Mouse (Mus musculus): Measurements from ENCODE around the gene Scn11a. TPM values are rescaled to one million over a fixed set of nuclear protein-coding genes. Genes with fewer than 3 reads are reported as not detected.

Gene Scn11a
- polyA plus RNA-seq, 1 experiment from 2014 or later, result 0.04 TPM

DNA sequence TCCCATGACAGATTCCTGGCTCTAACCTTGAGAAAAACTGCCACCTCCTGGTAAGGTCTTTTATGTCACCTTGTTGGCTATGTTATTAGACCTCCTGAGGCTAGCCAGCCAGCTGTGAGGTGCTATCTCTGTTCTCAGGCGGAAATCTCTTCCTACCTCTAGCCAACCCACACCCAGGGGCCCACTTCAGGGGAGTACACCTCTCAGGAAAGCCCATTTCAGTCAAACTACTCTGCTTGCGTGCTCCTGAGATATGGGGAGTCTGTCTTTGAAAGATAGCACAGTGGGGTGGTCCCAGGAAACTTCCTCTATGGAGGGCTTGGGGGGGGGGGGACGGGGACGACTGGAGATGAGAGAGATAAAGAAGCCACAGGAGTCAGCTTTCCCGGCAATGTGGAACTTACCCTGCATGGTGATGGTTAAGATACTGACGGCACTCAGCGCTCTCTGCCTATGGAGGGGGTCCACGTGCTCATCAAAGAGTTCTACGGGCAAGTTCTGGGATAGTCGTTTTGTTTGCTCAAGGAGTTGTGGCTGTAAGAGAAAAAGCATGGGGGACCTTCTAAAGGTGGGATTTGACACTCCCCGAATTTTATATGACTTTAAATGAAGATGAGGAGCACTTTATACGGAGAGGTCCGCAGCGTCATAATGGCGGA lies 29.9 kb downstream of the Scn11a start:
- WGBS, result 61% methylated on average over 15 of the region's 15 CpGs
- no peak for ATAC-seq (replicated peaks; ENCODE audit: insufficient number of reproducible peaks, insufficient read depth, low FRiP score, low read depth)
- peak overlapping the region; percentile 45; the same call in 1 of the 2 replicates for H3K27ac ChIP-seq

DNA sequence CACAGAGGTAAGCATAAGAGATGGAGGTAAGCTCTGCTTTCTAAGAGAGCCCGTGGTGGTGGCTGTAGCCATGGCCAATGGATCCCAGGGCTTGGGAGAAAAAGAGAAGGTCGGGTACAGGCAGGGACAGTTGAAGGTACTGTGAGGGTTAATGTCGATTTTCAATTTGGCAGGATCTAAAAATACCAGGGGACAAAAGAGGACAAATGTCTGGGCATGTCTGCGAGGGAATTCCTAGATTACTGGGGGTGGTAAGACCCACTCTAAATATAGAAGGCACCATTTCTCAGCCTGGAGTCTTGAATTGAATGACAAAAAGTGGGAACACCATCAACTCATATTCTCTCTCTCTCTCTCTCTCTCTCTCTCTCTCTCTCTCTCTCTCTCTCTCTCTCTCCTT lies 30.8 kb downstream of the Scn11a start:
- WGBS, result 48% methylated on average over 4 of the region's 4 CpGs
- Histone ChIP-seq H3K4me2 (no peak overlapping the region), H3K27me3 (no peaks in the 10 kb centered on the region), H3K4me3 (no peak overlapping the region), H3K27ac (peak overlapping the region; percentile 70), H3K9ac (no peak overlapping the region), H3K9me3 (replicated peaks) (no peaks in the 10 kb centered on the region), H3K4me1 (replicated peaks) (peaks cover 17% of the 10 kb centered on the region), H3K36me3 (no peaks in the 10 kb centered on the region)
- no peak for ATAC-seq (replicated peaks; ENCODE audit: insufficient number of reproducible peaks, insufficient read depth, low FRiP score, low read depth)

More for the DNA sequence above, 29.9 kb downstream of the Scn11a start:
- peaks cover 17% of the 10 kb centered on the region for H3K4me1 ChIP-seq (replicated peaks)
- no peak overlapping the region for H3K9ac ChIP-seq
- H3K4me3 ChIP-seq, result no peak overlapping the region
- H3K27me3 ChIP-seq, result no peaks in the 10 kb centered on the region
- H3K4me2 ChIP-seq, result no peak overlapping the region
- H3K36me3 ChIP-seq, result no peaks in the 10 kb centered on the region
- no peaks in the 10 kb centered on the region for H3K9me3 ChIP-seq (replicated peaks)

DNA sequence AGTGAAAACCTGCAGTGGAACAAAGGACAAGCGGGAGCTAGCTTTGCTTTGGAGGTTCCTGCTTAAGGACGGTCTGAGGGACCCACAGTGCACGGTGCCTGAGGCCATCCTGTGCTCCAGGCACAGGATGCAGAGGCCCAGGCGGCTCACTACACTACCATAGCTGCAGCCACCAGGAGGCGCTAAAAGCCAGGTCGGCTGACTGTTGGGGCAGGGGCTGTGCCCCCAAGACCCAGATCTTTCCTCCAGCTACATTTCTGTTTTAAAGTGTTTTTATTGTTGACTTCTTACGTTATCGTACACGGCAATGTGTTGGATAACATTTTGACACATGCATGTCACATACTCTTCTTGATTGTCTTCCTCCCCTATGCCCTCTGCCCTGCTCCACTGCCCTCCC lies 32.8 kb downstream of the Scn11a start:
- Histone ChIP-seq H3K9me3 (replicated peaks) (no peaks in the 10 kb centered on the region), H3K27ac (no peak overlapping the region), H3K4me2 (no peak overlapping the region), H3K4me1 (replicated peaks) (peaks cover 17% of the 10 kb centered on the region), H3K36me3 (no peaks in the 10 kb centered on the region), H3K4me3 (no peak overlapping the region), H3K27me3 (no peaks in the 10 kb centered on the region), H3K9ac (no peak overlapping the region)
- WGBS, result 53% methylated on average over 9 of the region's 9 CpGs
- ATAC-seq (replicated peaks; ENCODE audit: insufficient number of reproducible peaks, insufficient read depth, low FRiP score, low read depth), result no peak

DNA sequence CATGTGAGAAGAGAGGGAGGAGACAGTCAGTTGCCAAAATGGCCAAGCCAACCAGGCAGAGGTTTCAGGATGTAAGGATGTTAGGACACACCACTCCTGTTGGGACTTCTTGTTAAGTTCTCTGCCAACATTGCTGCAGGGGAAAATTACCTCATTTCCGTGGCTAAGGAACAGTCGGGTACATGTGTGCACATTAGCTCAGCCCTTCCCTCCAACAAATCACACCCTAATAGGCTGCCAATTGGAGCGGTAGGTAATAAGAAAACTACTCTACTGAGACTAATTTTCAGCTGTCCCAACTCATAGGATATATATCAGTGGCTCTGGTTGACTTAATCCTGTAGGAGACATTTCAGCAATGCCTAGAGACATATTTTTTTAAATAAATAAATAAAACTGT lies 44.4 kb downstream of the Scn11a start:
- Histone ChIP-seq H3K9me3 (replicated peaks) (no peaks in the 10 kb centered on the region), H3K9ac (no peak overlapping the region), H3K27ac (no peak overlapping the region), H3K4me1 (replicated peaks) (no peaks in the 10 kb centered on the region), H3K36me3 (no peaks in the 10 kb centered on the region), H3K4me3 (no peak overlapping the region), H3K27me3 (no peaks in the 10 kb centered on the region), H3K4me2 (no peak overlapping the region)
- no peak for ATAC-seq (replicated peaks; ENCODE audit: insufficient number of reproducible peaks, insufficient read depth, low FRiP score, low read depth)
- 78% methylated on average over 3 of the region's 3 CpGs for WGBS

DNA sequence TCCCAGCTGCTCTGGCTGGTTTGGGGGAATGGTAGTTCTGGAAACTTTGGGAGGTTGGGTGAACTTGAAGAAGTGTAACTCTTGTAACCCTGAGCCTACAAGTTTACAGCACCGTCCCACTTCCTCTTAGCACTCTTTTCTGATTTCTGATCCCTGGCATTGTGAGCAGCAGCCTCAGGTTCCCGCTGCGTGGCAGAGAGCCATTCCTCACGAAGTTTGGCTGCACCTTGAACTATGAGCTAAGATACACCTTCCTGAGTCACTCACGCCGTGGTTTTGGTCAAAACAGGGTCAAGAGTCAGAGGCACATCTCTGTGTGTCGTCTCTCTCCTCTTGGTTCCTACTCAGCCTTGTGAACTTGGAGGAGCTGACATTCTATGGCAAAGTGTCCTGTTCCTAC lies 48.6 kb downstream of the Scn11a start:
- H3K36me3 ChIP-seq, result no peaks in the 10 kb centered on the region
- 76% methylated on average over 7 of the region's 7 CpGs for whole genome bisulfite sequencing
- H3K27me3 ChIP-seq, result no peaks in the 10 kb centered on the region
- no peaks in the 10 kb centered on the region for H3K4me1 ChIP-seq (replicated peaks)
- no peak overlapping the region for H3K4me2 ChIP-seq
- no peak overlapping the region for H3K9ac ChIP-seq
- H3K9me3 ChIP-seq (replicated peaks), result no peaks in the 10 kb centered on the region
- H3K4me3 ChIP-seq, result no peak overlapping the region
- ATAC-seq (replicated peaks; ENCODE audit: insufficient number of reproducible peaks, insufficient read depth, low FRiP score, low read depth), result no peak
- H3K27ac ChIP-seq, result no peak overlapping the region

DNA sequence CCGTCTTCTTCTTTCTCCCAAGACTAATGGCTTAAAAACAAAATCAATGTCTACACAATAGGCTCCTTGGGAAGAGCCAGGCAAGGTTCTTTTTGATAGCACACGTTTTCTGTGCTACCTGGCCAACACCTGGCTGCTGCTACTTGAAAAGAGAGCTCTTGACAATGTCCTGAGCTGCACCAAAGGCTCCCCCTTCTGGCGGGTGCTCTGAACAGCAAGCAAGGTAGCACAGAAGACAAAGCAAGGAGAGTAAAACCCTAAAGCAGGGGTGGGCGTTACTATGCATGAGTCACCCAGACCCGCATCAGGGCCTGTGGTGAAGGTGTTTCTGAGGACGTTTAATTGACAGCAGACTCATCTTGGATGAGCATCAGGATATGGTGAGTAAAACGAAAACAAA lies 56.7 kb downstream of the Scn11a start:
- H3K27ac ChIP-seq, result no peak overlapping the region
- ATAC-seq (replicated peaks; ENCODE audit: insufficient number of reproducible peaks, insufficient read depth, low FRiP score, low read depth), result no peak
- 33% methylated on average over 7 of the region's 7 CpGs for WGBS

DNA sequence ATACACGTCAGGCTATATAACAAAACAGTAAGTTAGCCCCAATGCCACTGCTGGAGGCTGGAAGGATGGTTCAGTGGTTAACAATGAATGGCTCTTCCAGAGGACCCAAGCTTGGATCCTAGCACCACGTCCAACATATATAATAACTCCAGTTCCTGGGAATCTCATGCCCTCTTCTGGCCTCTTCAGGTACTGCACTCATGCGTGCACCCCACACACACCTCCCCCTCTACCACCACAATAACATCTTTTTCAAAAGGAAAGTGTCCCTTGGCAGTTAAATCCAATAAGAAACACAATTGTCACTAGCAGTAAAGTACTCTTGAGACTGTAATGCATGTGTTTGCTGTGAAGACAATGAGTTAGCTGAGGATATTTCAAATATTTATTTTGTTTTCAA lies 65.0 kb downstream of the Scn11a start:
- H3K27me3 ChIP-seq, result no peaks in the 10 kb centered on the region
- no peak overlapping the region for H3K4me3 ChIP-seq
- whole genome bisulfite sequencing, result 85% methylated on average over 3 of the region's 3 CpGs
- H3K27ac ChIP-seq, result no peak overlapping the region
- H3K9ac ChIP-seq, result no peak overlapping the region
- no peaks in the 10 kb centered on the region for H3K4me1 ChIP-seq (replicated peaks)
- no peak overlapping the region for H3K4me2 ChIP-seq
- H3K36me3 ChIP-seq, result no peaks in the 10 kb centered on the region
- ATAC-seq (replicated peaks; ENCODE audit: insufficient number of reproducible peaks, insufficient read depth, low FRiP score, low read depth), result no peak
- H3K9me3 ChIP-seq (replicated peaks), result peaks cover 10% of the 10 kb centered on the region; the same call in 1 of the 2 replicates

More for the DNA sequence above, 56.7 kb downstream of the Scn11a start:
- H3K4me1 ChIP-seq (replicated peaks), result no peaks in the 10 kb centered on the region
- no peaks in the 10 kb centered on the region for H3K36me3 ChIP-seq
- no peak overlapping the region for H3K9ac ChIP-seq
- H3K27me3 ChIP-seq, result no peaks in the 10 kb centered on the region
- H3K9me3 ChIP-seq (replicated peaks), result no peaks in the 10 kb centered on the region
- no peak overlapping the region for H3K4me2 ChIP-seq
- no peak overlapping the region for H3K4me3 ChIP-seq

DNA sequence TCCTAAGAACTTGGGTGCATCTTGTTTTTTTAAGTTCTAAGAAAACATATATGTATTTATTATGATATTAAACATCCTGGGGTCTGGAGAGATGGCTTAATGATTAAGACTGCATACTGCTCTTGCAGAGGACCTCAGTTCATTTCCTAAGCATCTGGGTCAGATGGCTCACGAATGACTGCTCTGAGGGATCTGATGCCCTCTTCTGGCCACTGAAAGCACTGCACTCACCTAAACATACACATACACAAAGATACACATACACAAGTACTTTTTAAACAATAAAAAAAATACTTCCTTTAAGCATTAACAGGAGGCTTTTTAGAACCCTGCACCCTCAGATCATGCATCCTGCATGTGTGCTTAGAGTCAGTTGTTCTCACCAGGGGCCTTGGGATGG lies 65.8 kb downstream of the Scn11a start:
- H3K4me2 ChIP-seq, result no peak overlapping the region
- H3K9ac ChIP-seq, result no peak overlapping the region
- ATAC-seq (replicated peaks; ENCODE audit: insufficient number of reproducible peaks, insufficient read depth, low FRiP score, low read depth), result no peak
- no peak overlapping the region for H3K27ac ChIP-seq
- 85% methylated on average over 1 of the region's 1 CpGs for WGBS
- H3K27me3 ChIP-seq, result no peaks in the 10 kb centered on the region
- H3K36me3 ChIP-seq, result no peaks in the 10 kb centered on the region
- no peaks in the 10 kb centered on the region for H3K4me1 ChIP-seq (replicated peaks)
- H3K4me3 ChIP-seq, result no peak overlapping the region
- peaks cover 10% of the 10 kb centered on the region; the same call in 1 of the 2 replicates for H3K9me3 ChIP-seq (replicated peaks)

DNA sequence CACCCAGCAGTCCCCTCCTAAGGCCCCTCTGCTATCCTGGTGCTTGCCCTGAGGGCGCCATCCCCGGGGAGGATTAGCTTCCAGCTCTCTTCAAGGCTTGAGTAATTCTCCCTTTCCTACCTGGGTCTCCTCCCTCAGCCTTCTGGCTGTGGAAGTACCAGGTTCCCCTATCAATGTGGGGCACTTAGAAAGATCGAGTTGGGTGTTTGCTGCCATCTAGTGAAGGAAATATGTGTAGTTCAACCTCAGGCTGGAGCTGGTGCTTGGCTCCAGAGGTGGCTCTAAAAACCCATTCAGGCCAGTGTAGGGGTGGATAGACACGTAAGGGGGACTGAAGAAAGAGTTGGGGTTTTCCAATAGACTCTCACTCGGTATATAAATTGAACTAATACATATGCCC lies 73.7 kb downstream of the Scn11a start:
- Histone ChIP-seq H3K9me3 (replicated peaks) (no peaks in the 10 kb centered on the region), H3K4me1 (replicated peaks) (peaks cover 7% of the 10 kb centered on the region)
- WGBS, result 10% methylated on average over 5 of the region's 5 CpGs

DNA sequence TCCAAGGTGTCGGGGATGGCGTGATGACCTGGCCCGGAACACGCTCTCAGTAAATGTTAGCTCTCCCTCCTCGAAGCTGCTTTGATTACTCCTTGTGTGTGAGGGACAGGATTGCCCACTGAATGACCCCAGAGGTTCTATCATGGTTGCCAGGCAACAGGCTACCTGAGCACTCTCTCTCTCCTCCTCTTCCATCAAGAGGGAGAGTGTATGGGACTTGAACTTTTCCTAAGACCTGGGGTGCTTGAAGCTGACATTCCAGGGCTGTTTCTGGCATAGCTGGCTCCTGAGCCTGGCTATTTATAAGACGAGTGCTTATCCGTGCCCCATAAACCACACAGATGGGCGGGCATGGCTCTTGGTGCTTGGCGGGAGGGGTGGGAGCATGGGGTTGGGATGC lies 76.1 kb downstream of the Scn11a start:
- no peak overlapping the region for H3K27ac ChIP-seq
- H3K9ac ChIP-seq, result no peak overlapping the region
- no peak for ATAC-seq (replicated peaks; ENCODE audit: insufficient number of reproducible peaks, insufficient read depth, low FRiP score, low read depth)
- WGBS, result 59% methylated on average over 9 of the region's 9 CpGs
- no peaks in the 10 kb centered on the region for H3K36me3 ChIP-seq
- H3K4me2 ChIP-seq, result no peak overlapping the region
- H3K9me3 ChIP-seq (replicated peaks), result no peaks in the 10 kb centered on the region
- no peak overlapping the region for H3K4me3 ChIP-seq
- H3K4me1 ChIP-seq (replicated peaks), result peaks cover 7% of the 10 kb centered on the region
- H3K27me3 ChIP-seq, result no peaks in the 10 kb centered on the region

More for the DNA sequence above, 73.7 kb downstream of the Scn11a start:
- Histone ChIP-seq H3K27ac (no peak overlapping the region), H3K36me3 (no peaks in the 10 kb centered on the region), H3K4me3 (no peak overlapping the region), H3K4me2 (no peak overlapping the region), H3K27me3 (no peaks in the 10 kb centered on the region), H3K9ac (no peak overlapping the region)
- no peak for ATAC-seq (replicated peaks; ENCODE audit: insufficient number of reproducible peaks, insufficient read depth, low FRiP score, low read depth)

DNA sequence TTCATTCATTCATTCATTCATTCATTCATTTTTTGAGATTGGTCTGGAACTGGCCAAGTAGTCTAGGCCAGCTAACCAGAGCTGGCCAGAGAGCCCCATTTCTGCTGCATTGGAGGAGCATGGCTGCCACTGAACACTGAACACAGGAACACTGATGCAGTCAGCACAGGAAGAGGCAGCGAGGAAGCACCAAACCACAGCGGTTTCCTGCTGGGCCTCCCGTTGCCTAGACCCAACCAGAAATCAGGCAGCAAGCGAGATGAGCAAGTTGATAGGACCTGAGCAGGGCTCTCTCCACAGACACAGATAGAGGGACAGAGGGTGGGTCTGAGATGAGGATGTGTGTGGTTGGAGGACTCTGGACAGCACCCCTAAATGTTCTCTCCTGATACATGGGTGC lies 81.4 kb downstream of the Scn11a start:
- Histone ChIP-seq H3K27me3 (no peaks in the 10 kb centered on the region), H3K9me3 (replicated peaks) (no peaks in the 10 kb centered on the region), H3K4me2 (no peak overlapping the region), H3K36me3 (no peaks in the 10 kb centered on the region), H3K9ac (no peak overlapping the region), H3K27ac (no peak overlapping the region), H3K4me1 (replicated peaks) (peaks cover 11% of the 10 kb centered on the region), H3K4me3 (no peak overlapping the region)
- ATAC-seq (replicated peaks; ENCODE audit: insufficient number of reproducible peaks, insufficient read depth, low FRiP score, low read depth), result 0 out of 2 replicates have a peak, but pooled peaks have one; percentile 31
- 63% methylated on average over 4 of the region's 4 CpGs for WGBS

DNA sequence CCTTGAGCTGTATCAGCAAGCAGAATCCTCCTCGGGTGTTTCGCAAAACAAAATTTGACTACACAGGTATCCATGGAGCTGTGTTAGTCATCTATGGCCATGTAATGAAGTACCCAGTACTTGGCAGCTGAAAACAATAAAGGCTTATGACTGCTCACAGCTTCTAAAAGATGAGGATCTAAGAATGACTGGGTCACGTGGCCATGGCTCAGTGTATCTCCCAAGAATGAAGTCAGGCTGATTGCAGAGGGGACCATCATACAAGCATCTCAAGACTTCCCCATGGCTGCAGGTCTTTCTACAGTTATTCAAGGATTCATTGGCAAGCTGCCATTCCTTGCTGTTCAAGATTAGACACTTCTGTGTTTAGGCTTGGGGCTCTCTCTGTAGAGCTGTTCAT lies 81.9 kb downstream of the Scn11a start:
- H3K9me3 ChIP-seq (replicated peaks), result no peaks in the 10 kb centered on the region
- no peaks in the 10 kb centered on the region for H3K36me3 ChIP-seq
- no peak overlapping the region for H3K4me3 ChIP-seq
- no peak overlapping the region for H3K4me2 ChIP-seq
- H3K9ac ChIP-seq, result no peak overlapping the region
- 62% methylated on average over 3 of the region's 3 CpGs for WGBS
- H3K4me1 ChIP-seq (replicated peaks), result peaks cover 10% of the 10 kb centered on the region
- no peaks in the 10 kb centered on the region for H3K27me3 ChIP-seq
- no peak for ATAC-seq (replicated peaks; ENCODE audit: insufficient number of reproducible peaks, insufficient read depth, low FRiP score, low read depth)
- no peak overlapping the region for H3K27ac ChIP-seq
